Mouse (Mus musculus) testis, adult 2 months (tissue): ENCODE measurements around the gene Lmf1.

ENCODE experiments used
- CTCF ChIP-seq: fragments of 200-500 bp; IDR thresholded peaks from 2 replicates; pipeline ENCODE4 v1.5.1; 2012; ENCODE audit warnings: low read depth, mild to moderate bottlenecking, inconsistent platforms, low read length, moderate library complexity; ENCODE audit not compliant: control insufficient read depth, insufficient read depth, insufficient replicate concordance
- POLR2A ChIP-seq: fragments of 200-500 bp; IDR thresholded peaks from 2 replicates; pipeline ENCODE4 v1.6.1; 2012; ENCODE audit warnings: low read depth, mild to moderate bottlenecking, inconsistent platforms, low read length, moderate library complexity; ENCODE audit not compliant: control insufficient read depth

DNA sequence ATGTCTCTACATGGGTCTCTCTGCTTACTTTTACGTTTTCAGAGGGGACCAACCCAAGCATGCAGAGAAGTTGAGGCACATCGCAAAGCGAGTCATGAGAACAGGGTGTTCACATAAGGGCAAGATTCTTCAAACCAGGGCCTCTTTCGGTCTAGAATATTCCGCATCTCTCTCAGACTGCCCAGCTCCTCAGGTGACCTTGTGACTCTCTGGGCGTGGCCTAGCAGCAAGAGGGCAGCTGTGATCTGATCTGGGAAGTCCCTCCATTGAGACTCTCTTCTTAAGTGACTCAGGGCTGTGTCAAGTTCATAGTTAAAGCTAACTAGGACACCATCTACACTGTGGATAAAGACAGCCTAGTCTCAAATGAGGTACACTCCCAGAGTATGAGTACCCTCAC lies 34.4 kb downstream of the Lmf1 start:
- no peak for TF ChIP-seq POLR2A
- no peak for TF ChIP-seq CTCF
